Mouse (Mus musculus) midbrain, postnatal 0 days (tissue): ENCODE results near the gene Cntn1. TPM values are rescaled to one million over a fixed set of nuclear protein-coding genes. Genes with fewer than 3 reads are reported as not detected.

Experiments
- ATAC-seq: fragments of 200-750 bp; cut with Nextera tagmentation; 2 replicates; pipeline ENCODE4 v1.8.0; 2017; ENCODE audit warnings: moderate number of reproducible peaks, mild to moderate bottlenecking, moderate TSS enrichment, moderate library complexity; ENCODE audit not compliant: low FRiP score
- DNase-seq: peaks from one replicate; pipeline ENCODE4 v3.0.0-alpha.2; 2015; ENCODE audit warnings: low spot score
- H3K27ac ChIP-seq: fragments of 300-500 bp; sonication (generic); 2 replicates; pipeline ENCODE4 v1.5.1; 2014; ENCODE audit warnings: low read depth, mild to moderate bottlenecking, low read length, mixed read lengths
- H3K27me3 ChIP-seq: fragments of 300-500 bp; sonication (generic); 2 replicates; pipeline ENCODE4 v1.6.1; 2014; ENCODE audit warnings: low read length, control low read depth, mixed read lengths; ENCODE audit not compliant: insufficient read depth
- H3K36me3 ChIP-seq: fragments of 300-500 bp; sonication (generic); 2 replicates; pipeline ENCODE4 v1.6.1; 2014; ENCODE audit warnings: low read length, control low read depth, mixed read lengths; ENCODE audit not compliant: insufficient read depth
- H3K4me1 ChIP-seq: fragments of 300-500 bp; sonication (generic); 2 replicates; pipeline ENCODE4 v1.6.1; 2014; ENCODE audit warnings: mild to moderate bottlenecking, control low read depth, antibody characterized with exemption, low read length, mixed read lengths; ENCODE audit not compliant: insufficient read depth
- H3K4me2 ChIP-seq: fragments of 300-500 bp; sonication (generic); 2 replicates; pipeline ENCODE4 v1.6.1; 2014; ENCODE audit warnings: low read depth, mild to moderate bottlenecking, low read length, mixed read lengths; ENCODE audit not compliant: poor library complexity, severe bottlenecking
- H3K4me3 ChIP-seq: fragments of 300-500 bp; sonication (generic); 2 replicates; pipeline ENCODE4 v1.5.1; 2014; ENCODE audit warnings: low read depth, mild to moderate bottlenecking, low read length, moderate library complexity
- H3K9ac ChIP-seq: fragments of 300-500 bp; sonication (generic); replicated peaks from 2 replicates; pipeline ENCODE4 v1.6.1; 2014; ENCODE audit warnings: mild to moderate bottlenecking, low read length, moderate library complexity, mixed read lengths; ENCODE audit not compliant: poor library complexity, severe bottlenecking
- H3K9me3 ChIP-seq: fragments of 300-500 bp; sonication (generic); 2 replicates; pipeline ENCODE4 v1.6.1; 2016; ENCODE audit warnings: low read length, control low read depth
- CTCF ChIP-seq: IDR thresholded peaks from 2 replicates; pipeline ENCODE4 v1.5.1; 2016; ENCODE audit warnings: antibody characterized with exemption, mild to moderate bottlenecking
- WGBS: fragments of 180-500 bp; shearing (Covaris S2); extraction: QIAGEN DNeasy Blood & Tissue Kit; methylation state at CpG from one replicate; pipeline ENCODE4 v1.1.7; 2014; 5-methylcytosine and 5-hydroxymethylcytosine counted together
- polyA plus RNA-seq: library from polyadenylated mRNA; unstranded; fragments of >200 nt; fragmentation: Nextera tagmentation; extraction: Ambion mirVana; gene quantifications from 2 replicates; pipeline ENCODE4 v1.2.1, GENCODE M21; 2015
- total RNA-seq: library from RNA; depleted of rRNA; stranded (reverse); fragments of >200 nt; gene quantifications from 2 replicates; pipeline ENCODE4 v1.2.3, GENCODE M21; 2014

The Cntn1 gene
- total and polyA plus RNA-seq, 2 experiments from 2014 or later: 153 to 300 TPM

GRCm38 (mm10) chr15:92268341-92268740 is 217.4 kb downstream of the Cntn1 start:
- H3K4me2 ChIP-seq: no peak overlapping the region
- no peak overlapping the region for H3K27ac ChIP-seq
- no peak for TF ChIP-seq CTCF
- DNase-seq (no peak), ATAC-seq (no peak)
- H3K4me1 ChIP-seq: no peaks in the 10 kb centered on the region
- H3K4me3 ChIP-seq: no peak overlapping the region
- 35% methylated on average over 3 of the region's 3 CpGs for WGBS
- H3K27me3 ChIP-seq: no peaks in the 10 kb centered on the region
- no peaks in the 10 kb centered on the region for H3K9me3 ChIP-seq
- no peak overlapping the region for H3K9ac ChIP-seq
- H3K36me3 ChIP-seq: peaks cover 4% of the 10 kb centered on the region; the same call in 1 of the 2 replicates

- ATAC-seq: no peak
- Histone ChIP-seq H3K27me3 (no peaks in the 10 kb centered on the region), H3K4me1 (no peaks in the 10 kb centered on the region), H3K27ac (no peak overlapping the region), H3K4me2 (no peak overlapping the region), H3K9ac (no peak overlapping the region), H3K9me3 (no peaks in the 10 kb centered on the region), H3K36me3 (peaks cover 4% of the 10 kb centered on the region; the same call in 1 of the 2 replicates), H3K4me3 (no peak overlapping the region)
- DNase-seq: no peak
- TF ChIP-seq CTCF: no peak
- WGBS: 86% methylated on average over 18 of the region's 18 CpGs
These were observed 217.9 kb downstream of the Cntn1 start for GRCm38 (mm10) chr15:92268741-92269322.

- no peak overlapping the region for H3K4me3 ChIP-seq
- no peaks in the 10 kb centered on the region for H3K9me3 ChIP-seq
- peaks cover 4% of the 10 kb centered on the region; the same call in 1 of the 2 replicates for H3K36me3 ChIP-seq
- no peak for TF ChIP-seq CTCF
- ATAC-seq (no peak), DNase-seq (no peak)
- H3K27me3 ChIP-seq: no peaks in the 10 kb centered on the region
- H3K9ac ChIP-seq: no peak overlapping the region
- H3K27ac ChIP-seq: no peak overlapping the region
- WGBS: 85% methylated on average over 6 of the region's 6 CpGs
- H3K4me1 ChIP-seq: no peaks in the 10 kb centered on the region
- H3K4me2 ChIP-seq: no peak overlapping the region
These were observed 220.9 kb downstream of the Cntn1 start for GRCm38 (mm10) chr15:92271801-92272365.

- Histone ChIP-seq H3K27ac (no peak overlapping the region), H3K4me1 (no peaks in the 10 kb centered on the region), H3K4me3 (no peak overlapping the region), H3K4me2 (no peak overlapping the region), H3K9ac (no peak overlapping the region), H3K36me3 (peaks cover 2% of the 10 kb centered on the region; the same call in 1 of the 2 replicates), H3K9me3 (no peaks in the 10 kb centered on the region), H3K27me3 (no peaks in the 10 kb centered on the region)
- no peak for TF ChIP-seq CTCF
- 83% methylated on average over 4 of the region's 4 CpGs for WGBS
- DNase-seq: no peak
- ATAC-seq: no peak
These were observed 225.9 kb downstream of the Cntn1 start for GRCm38 (mm10) chr15:92276826-92277225.

- Histone ChIP-seq H3K4me2 (no peak overlapping the region), H3K9ac (no peak overlapping the region), H3K27me3 (no peaks in the 10 kb centered on the region), H3K4me1 (no peaks in the 10 kb centered on the region), H3K9me3 (no peaks in the 10 kb centered on the region), H3K4me3 (no peak overlapping the region), H3K36me3 (no peaks in the 10 kb centered on the region), H3K27ac (no peak overlapping the region)
- DNase-seq (no peak), ATAC-seq (no peak)
- no peak for TF ChIP-seq CTCF
- 88% methylated on average over 4 of the region's 4 CpGs for WGBS
These were observed 227.0 kb downstream of the Cntn1 start for GRCm38 (mm10) chr15:92277984-92278383.

- Histone ChIP-seq H3K9me3 (no peaks in the 10 kb centered on the region), H3K4me1 (no peaks in the 10 kb centered on the region), H3K36me3 (no peaks in the 10 kb centered on the region), H3K4me2 (no peak overlapping the region), H3K9ac (no peak overlapping the region), H3K27me3 (no peaks in the 10 kb centered on the region), H3K4me3 (no peak overlapping the region), H3K27ac (no peak overlapping the region)
- WGBS: 82% methylated on average over 6 of the region's 6 CpGs
- no peak for ATAC-seq
- no peak for DNase-seq
- TF ChIP-seq CTCF: no peak
These were observed 230.0 kb downstream of the Cntn1 start for GRCm38 (mm10) chr15:92280966-92281365.
